Mouse (Mus musculus) cortical plate, adult 2 months (tissue): ENCODE data around the gene Pdcd1lg2. TPM values are rescaled to one million over a fixed set of nuclear protein-coding genes. Genes with fewer than 3 reads are reported as not detected.

Experiments used
- H3K27ac ChIP-seq: fragments of 200-500 bp; 2 replicates; pipeline ENCODE4 v1.5.1; 2012; ENCODE audit warnings: low read length, control low read depth, inconsistent platforms; ENCODE audit not compliant: insufficient read depth
- H3K4me1 ChIP-seq: fragments of 200-500 bp; 2 replicates; pipeline ENCODE4 v1.6.1; 2011; ENCODE audit warnings: low read length; ENCODE audit not compliant: control insufficient read depth, insufficient read depth
- H3K4me3 ChIP-seq: fragments of 200-500 bp; 2 replicates; pipeline ENCODE4 v1.5.1; 2011; ENCODE audit warnings: mild to moderate bottlenecking, low read length, control low read depth; ENCODE audit not compliant: insufficient read depth
- CTCF ChIP-seq: fragments of 200-500 bp; IDR thresholded peaks from 2 replicates; pipeline ENCODE4 v1.5.1; 2011; ENCODE audit warnings: mild to moderate bottlenecking, control low read depth, low read length; ENCODE audit not compliant: insufficient read depth; ENCODE audit errors: extremely low read depth
- POLR2A ChIP-seq: fragments of 200-500 bp; IDR thresholded peaks from 2 replicates; pipeline ENCODE4 v1.6.1; 2011; ENCODE audit warnings: mild to moderate bottlenecking, low read length, control low read depth; ENCODE audit not compliant: insufficient read depth; ENCODE audit errors: extremely low read depth
- polyA plus RNA-seq: library from polyadenylated mRNA; depleted of rRNA; stranded (reverse); fragments of >200 nt; gene quantifications from 2 replicates; pipeline ENCODE4 v1.2.3, GENCODE M21; 2012

Pdcd1lg2 gene
- polyA plus RNA-seq, 1 experiment, result not detected

- TF ChIP-seq POLR2A (no peak), CTCF (peak; percentile 40; the same call in 1 of the 2 replicates)
- H3K4me1 ChIP-seq, result no peaks in the 10 kb centered on the region
- H3K27ac ChIP-seq, result no peak overlapping the region
- H3K4me3 ChIP-seq, result peak overlapping the region; percentile 19
Measured at GRCm38 (mm10) chr19:29501106-29501505, 90.4 kb downstream of the Pdcd1lg2 start.

- H3K27ac ChIP-seq, result no peak overlapping the region
- peak overlapping the region; percentile 19; the same call in 1 of the 2 replicates for H3K4me3 ChIP-seq
- peak; percentile 95 for TF ChIP-seq CTCF
- no peak for TF ChIP-seq POLR2A
- H3K4me1 ChIP-seq, result no peaks in the 10 kb centered on the region
Measured at GRCm38 (mm10) chr19:29501507-29501906, 90.8 kb downstream of the Pdcd1lg2 start.

- no peak for TF ChIP-seq POLR2A
- no peak for TF ChIP-seq CTCF
- Histone ChIP-seq H3K4me1 (no peaks in the 10 kb centered on the region), H3K27ac (no peak overlapping the region), H3K4me3 (no peak overlapping the region)
Measured at GRCm38 (mm10) chr19:29504131-29504530, 93.4 kb downstream of the Pdcd1lg2 start.

GRCm38 (mm10) chr19:29505617-29506016 lies 94.9 kb downstream of the Pdcd1lg2 start:
- no peak overlapping the region for H3K4me3 ChIP-seq

GRCm38 (mm10) chr19:29508208-29508607 lies 97.5 kb downstream of the Pdcd1lg2 start:
- Histone ChIP-seq H3K4me1 (no peaks in the 10 kb centered on the region), H3K27ac (no peak overlapping the region), H3K4me3 (no peak overlapping the region)
- TF ChIP-seq POLR2A (no peak), CTCF (no peak)

More at GRCm38 (mm10) chr19:29505617-29506016, 94.9 kb downstream of the Pdcd1lg2 start:
- no peaks in the 10 kb centered on the region for H3K4me1 ChIP-seq
- TF ChIP-seq CTCF (no peak), POLR2A (no peak)
- H3K27ac ChIP-seq, result no peak overlapping the region

GRCm38 (mm10) chr19:29509857-29510256 lies 99.1 kb downstream of the Pdcd1lg2 start:
- Histone ChIP-seq H3K4me1 (no peaks in the 10 kb centered on the region), H3K27ac (no peak overlapping the region), H3K4me3 (no peak overlapping the region)
- TF ChIP-seq POLR2A, result no peak
- no peak for TF ChIP-seq CTCF

GRCm38 (mm10) chr19:29511826-29512225 lies 101.1 kb downstream of the Pdcd1lg2 start:
- no peak for TF ChIP-seq CTCF
- TF ChIP-seq POLR2A, result no peak
- Histone ChIP-seq H3K27ac (no peak overlapping the region), H3K4me1 (no peaks in the 10 kb centered on the region), H3K4me3 (no peak overlapping the region)

- no peaks in the 10 kb centered on the region for H3K4me1 ChIP-seq
- no peak overlapping the region for H3K4me3 ChIP-seq
- TF ChIP-seq CTCF, result no peak
- no peak for TF ChIP-seq POLR2A
- no peak overlapping the region for H3K27ac ChIP-seq
Measured at GRCm38 (mm10) chr19:29513111-29513766, 102.5 kb downstream of the Pdcd1lg2 start.

- no peak overlapping the region for H3K27ac ChIP-seq
- H3K4me3 ChIP-seq, result no peak overlapping the region
- TF ChIP-seq CTCF (no peak), POLR2A (no peak)
- H3K4me1 ChIP-seq, result no peaks in the 10 kb centered on the region
Measured at GRCm38 (mm10) chr19:29514130-29514529, 103.4 kb downstream of the Pdcd1lg2 start.

- Histone ChIP-seq H3K27ac (no peak overlapping the region), H3K4me3 (no peak overlapping the region), H3K4me1 (no peaks in the 10 kb centered on the region)
- no peak for TF ChIP-seq POLR2A
- TF ChIP-seq CTCF, result no peak
Measured at GRCm38 (mm10) chr19:29515386-29515785, 104.7 kb downstream of the Pdcd1lg2 start.
